Mouse (Mus musculus) embryonic facial prominence, embryonic 11.5 days (tissue): Measurements from ENCODE around the gene Nmnat2. TPM values are rescaled to one million over a fixed set of nuclear protein-coding genes. Genes with fewer than 3 reads are reported as not detected.

Source experiments
- ATAC-seq: fragments of 200-750 bp; cut with Nextera tagmentation; replicated peaks from 2 replicates; pipeline ENCODE4 v1.8.0; 2017; ENCODE audit warnings: low read depth; ENCODE audit not compliant: insufficient number of reproducible peaks, low FRiP score, low TSS enrichment
- DNase-seq: peaks from one replicate; pipeline ENCODE4 v3.0.0-alpha.2; 2015; ENCODE audit warnings: low spot score
- H3K27ac ChIP-seq: fragments of 300-500 bp; sonication (generic); replicated peaks from 2 replicates; pipeline ENCODE4 v1.5.1; 2014; ENCODE audit warnings: mild to moderate bottlenecking, low read depth, low read length, control low read depth
- H3K27me3 ChIP-seq: fragments of 300-500 bp; sonication (generic); 2 replicates; pipeline ENCODE4 v1.6.1; 2014; ENCODE audit warnings: mild to moderate bottlenecking, low read length, moderate library complexity, mixed read lengths; ENCODE audit not compliant: control insufficient read depth, insufficient read depth
- H3K36me3 ChIP-seq: fragments of 300-500 bp; sonication (generic); replicated peaks from 2 replicates; pipeline ENCODE4 v1.6.1; 2014; ENCODE audit warnings: low read depth, mild to moderate bottlenecking, low read length, moderate library complexity, mixed read lengths; ENCODE audit not compliant: control insufficient read depth, insufficient read depth
- H3K4me1 ChIP-seq: fragments of 300-500 bp; sonication (generic); 2 replicates; pipeline ENCODE4 v1.6.1; 2014; ENCODE audit warnings: low read length, mixed read lengths; ENCODE audit not compliant: control insufficient read depth, insufficient read depth
- H3K4me2 ChIP-seq: fragments of 300-500 bp; sonication (generic); 2 replicates; pipeline ENCODE4 v1.6.1; 2014; ENCODE audit warnings: low read depth, mild to moderate bottlenecking, control low read depth, low read length, moderate library complexity
- H3K4me3 ChIP-seq: fragments of 300-500 bp; sonication (generic); 2 replicates; pipeline ENCODE4 v1.5.1; 2014; ENCODE audit warnings: low read depth, low read length, control low read depth
- H3K9ac ChIP-seq: fragments of 300-500 bp; sonication (generic); replicated peaks from 2 replicates; pipeline ENCODE4 v1.6.1; 2014; ENCODE audit warnings: mild to moderate bottlenecking, control low read depth, low read length
- H3K9me3 ChIP-seq: fragments of 300-500 bp; sonication (generic); replicated peaks from 2 replicates; pipeline ENCODE4 v1.6.1; 2016; ENCODE audit warnings: mild to moderate bottlenecking, low read length, inconsistent platforms, mixed read lengths; ENCODE audit not compliant: control insufficient read depth
- WGBS: fragments of 180-500 bp; shearing (Covaris S2); extraction: QIAGEN DNeasy Blood & Tissue Kit; methylation state at CpG from one replicate; pipeline ENCODE4 v1.1.7; 2014; 5-methylcytosine and 5-hydroxymethylcytosine counted together
- polyA plus RNA-seq: library from polyadenylated mRNA; unstranded; fragments of >200 nt; fragmentation: Nextera tagmentation; extraction: Ambion mirVana; gene quantifications from 2 replicates; pipeline ENCODE4 v1.2.1, GENCODE M21; 2014

Nmnat2 gene
- polyA plus RNA-seq, 1 experiment from 2014 or later = 4.3 TPM

DNA sequence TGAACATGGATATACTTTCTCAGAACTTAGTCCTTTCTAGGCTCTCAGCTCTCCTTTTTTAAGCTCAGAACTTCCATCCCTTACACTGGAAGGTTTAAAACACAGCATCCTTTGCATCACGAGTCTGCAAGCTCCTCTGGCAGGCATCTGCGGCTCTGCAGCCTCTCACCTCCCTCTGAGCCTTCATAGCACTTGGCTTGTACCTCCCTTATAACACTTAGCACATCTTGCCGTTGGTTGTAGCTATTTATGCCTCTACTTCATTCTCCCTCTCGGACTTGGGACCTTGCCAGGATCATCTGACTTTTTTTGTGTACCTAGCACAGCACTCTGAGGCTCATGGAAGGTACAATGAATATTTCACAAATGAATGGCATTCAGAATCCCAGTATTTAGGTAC is 14.3 kb downstream of the Nmnat2 start:
- ATAC-seq (no peak), DNase-seq (no peak)
- no peaks in the 10 kb centered on the region for H3K27me3 ChIP-seq
- no peak overlapping the region for H3K27ac ChIP-seq
- no peaks in the 10 kb centered on the region for H3K36me3 ChIP-seq
- no peaks in the 10 kb centered on the region for H3K4me1 ChIP-seq
- WGBS = 70% methylated on average over 4 of the region's 4 CpGs
- no peaks in the 10 kb centered on the region for H3K9me3 ChIP-seq
- no peak overlapping the region for H3K4me3 ChIP-seq
- no peak overlapping the region for H3K9ac ChIP-seq
- no peak overlapping the region for H3K4me2 ChIP-seq

DNA sequence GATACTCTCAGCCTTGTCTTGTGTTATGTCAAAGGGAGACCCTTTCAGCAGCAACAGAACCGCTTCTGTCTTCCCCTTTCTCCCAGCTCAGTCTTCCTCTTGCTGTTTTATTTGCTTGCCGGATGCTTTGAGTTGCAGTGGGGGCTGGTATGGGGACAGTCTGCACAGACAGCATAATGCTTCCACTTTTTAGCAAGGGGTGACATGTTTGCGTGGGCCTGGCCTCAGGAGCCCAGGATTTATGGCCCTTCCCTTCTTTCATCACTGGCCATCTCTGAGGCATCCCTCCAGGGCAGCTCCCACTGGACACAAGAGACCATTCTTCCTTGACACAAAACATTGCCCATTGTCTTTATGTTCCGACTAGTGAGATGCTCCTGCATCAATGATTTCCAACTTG is 18.2 kb downstream of the Nmnat2 start:
- H3K9me3 ChIP-seq = no peaks in the 10 kb centered on the region
- ATAC-seq (no peak), DNase-seq (no peak)
- WGBS = 26% methylated on average over 4 of the region's 4 CpGs
- H3K4me1 ChIP-seq = no peaks in the 10 kb centered on the region
- H3K27ac ChIP-seq = no peak overlapping the region
- no peaks in the 10 kb centered on the region for H3K36me3 ChIP-seq
- H3K4me3 ChIP-seq = no peak overlapping the region
- H3K27me3 ChIP-seq = no peaks in the 10 kb centered on the region
- H3K9ac ChIP-seq = no peak overlapping the region
- no peak overlapping the region for H3K4me2 ChIP-seq

DNA sequence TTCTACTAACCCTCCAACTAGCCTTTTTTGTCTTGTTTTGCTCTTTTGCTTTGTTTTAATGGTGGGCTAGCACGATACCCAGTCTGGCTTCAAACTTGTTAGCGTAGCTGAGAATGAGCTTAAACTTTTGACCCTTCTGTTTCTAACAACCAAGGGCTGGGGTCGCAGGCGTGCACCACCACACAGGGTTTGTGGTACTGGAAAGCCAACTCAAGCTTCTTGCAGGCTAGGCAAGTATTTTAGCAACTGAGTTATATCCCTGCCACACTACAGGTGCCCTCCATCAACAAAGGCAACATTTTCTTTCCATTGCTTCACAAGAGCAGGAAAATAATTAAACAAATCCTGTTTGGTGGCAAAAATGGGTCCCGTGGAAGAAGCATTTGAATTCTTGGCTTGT is 18.6 kb downstream of the Nmnat2 start:
- no peak overlapping the region for H3K4me3 ChIP-seq
- ATAC-seq (no peak), DNase-seq (no peak)
- WGBS = 24% methylated on average over 5 of the region's 5 CpGs
- no peaks in the 10 kb centered on the region for H3K4me1 ChIP-seq
- no peak overlapping the region for H3K27ac ChIP-seq
- no peaks in the 10 kb centered on the region for H3K36me3 ChIP-seq
- no peak overlapping the region for H3K4me2 ChIP-seq
- no peak overlapping the region for H3K9ac ChIP-seq
- H3K27me3 ChIP-seq = no peaks in the 10 kb centered on the region
- H3K9me3 ChIP-seq = no peaks in the 10 kb centered on the region

DNA sequence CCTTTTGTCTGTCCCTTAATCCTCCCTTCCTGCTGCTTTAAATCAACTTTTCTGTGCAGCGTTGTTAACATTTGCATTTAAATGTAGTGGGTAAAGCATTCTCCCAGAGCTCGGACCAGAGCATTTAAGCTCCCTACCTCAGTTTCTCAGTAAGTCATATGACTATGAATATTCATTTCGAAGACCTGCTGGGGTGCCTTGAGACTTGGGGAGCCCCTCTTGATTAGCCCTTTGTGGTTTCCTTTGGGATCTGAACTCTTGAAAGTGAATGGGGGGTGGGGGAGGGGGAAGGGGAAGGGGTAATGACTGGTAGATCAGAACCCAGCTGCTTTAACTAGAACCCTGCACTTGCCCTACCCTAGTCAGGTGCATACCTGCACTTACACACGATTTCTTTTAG is 19.1 kb downstream of the Nmnat2 start:
- WGBS = 24% methylated on average over 4 of the region's 4 CpGs
- no peak overlapping the region for H3K9ac ChIP-seq
- H3K4me1 ChIP-seq = no peaks in the 10 kb centered on the region
- H3K36me3 ChIP-seq = no peaks in the 10 kb centered on the region
- no peak for ATAC-seq
- no peak for DNase-seq
- no peak overlapping the region for H3K27ac ChIP-seq
- H3K27me3 ChIP-seq = no peaks in the 10 kb centered on the region
- no peak overlapping the region for H3K4me2 ChIP-seq
- no peak overlapping the region for H3K4me3 ChIP-seq
- no peaks in the 10 kb centered on the region for H3K9me3 ChIP-seq

DNA sequence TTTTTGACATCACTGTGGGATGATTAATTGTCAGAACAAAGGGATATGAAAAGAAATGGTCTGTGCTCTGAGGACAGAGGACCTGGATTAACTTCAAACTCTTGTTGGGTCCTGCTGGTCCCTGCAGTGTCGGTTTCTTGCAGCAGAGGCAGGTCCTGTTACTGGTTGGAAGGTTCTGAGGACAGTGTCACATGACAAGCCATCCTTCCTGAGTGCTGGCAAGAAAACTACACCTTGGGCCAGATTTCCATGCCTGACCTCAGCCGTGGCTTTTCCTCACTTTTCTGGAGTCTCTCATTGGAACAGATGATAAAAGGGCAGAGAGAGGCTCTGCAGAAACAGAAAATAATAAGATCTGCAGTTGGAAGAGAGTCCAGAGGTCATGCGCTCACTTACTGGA is 20.4 kb downstream of the Nmnat2 start:
- DNase-seq = no peak
- H3K4me1 ChIP-seq = no peaks in the 10 kb centered on the region
- H3K27me3 ChIP-seq = no peaks in the 10 kb centered on the region
- 73% methylated on average over 3 of the region's 3 CpGs for WGBS
- H3K9me3 ChIP-seq = no peaks in the 10 kb centered on the region
- H3K4me2 ChIP-seq = no peak overlapping the region
- ATAC-seq = no peak
- no peak overlapping the region for H3K4me3 ChIP-seq
- H3K9ac ChIP-seq = no peak overlapping the region
- no peak overlapping the region for H3K27ac ChIP-seq
- H3K36me3 ChIP-seq = no peaks in the 10 kb centered on the region

DNA sequence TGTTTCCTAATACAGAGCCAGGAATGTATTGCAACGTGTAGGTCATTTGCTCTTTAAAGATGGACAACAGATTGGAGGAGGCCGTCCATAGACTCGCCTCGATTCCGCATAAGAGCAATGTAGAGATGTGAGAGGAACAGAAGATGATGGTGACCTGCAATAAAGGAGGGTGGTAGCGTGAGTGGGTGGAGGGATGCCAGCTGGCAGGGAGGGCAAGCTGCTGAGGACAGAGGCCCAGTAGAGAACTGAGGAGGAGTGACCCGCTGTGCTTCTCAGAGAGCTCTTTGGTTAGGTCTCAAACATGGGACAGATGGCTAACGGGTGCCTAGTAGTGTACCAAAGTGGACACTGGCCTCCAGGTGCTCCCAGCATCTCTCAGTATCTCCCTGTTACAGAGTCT is 23.9 kb downstream of the Nmnat2 start:
- Histone ChIP-seq H3K27ac (no peak overlapping the region), H3K4me3 (no peak overlapping the region), H3K4me1 (no peaks in the 10 kb centered on the region), H3K4me2 (no peak overlapping the region), H3K27me3 (no peaks in the 10 kb centered on the region), H3K9me3 (no peaks in the 10 kb centered on the region), H3K36me3 (no peaks in the 10 kb centered on the region), H3K9ac (no peak overlapping the region)
- ATAC-seq = no peak
- WGBS = 89% methylated on average over 8 of the region's 8 CpGs
- DNase-seq = no peak

DNA sequence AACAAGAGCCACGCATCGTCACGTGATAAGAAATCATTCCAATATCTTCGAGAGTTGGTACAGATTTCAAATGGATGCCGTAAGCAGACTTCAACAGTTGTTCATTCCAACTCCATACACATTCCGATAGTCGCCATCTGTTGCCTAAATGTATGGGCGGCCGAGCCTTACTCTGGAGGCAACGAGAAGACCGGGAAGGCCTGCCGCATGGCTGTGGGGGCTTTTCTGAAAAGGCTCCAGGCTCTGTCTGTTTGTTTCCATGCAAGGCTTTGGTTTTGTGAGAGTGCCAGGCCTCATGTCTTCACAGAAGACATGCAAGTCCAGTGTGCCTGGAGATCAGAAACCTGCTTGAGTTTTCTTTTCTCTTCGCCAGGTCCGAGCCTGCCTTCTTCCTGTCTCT is 28.6 kb downstream of the Nmnat2 start:
- H3K36me3 ChIP-seq = no peaks in the 10 kb centered on the region
- H3K9me3 ChIP-seq = no peaks in the 10 kb centered on the region
- no peak overlapping the region for H3K4me3 ChIP-seq
- no peak overlapping the region for H3K27ac ChIP-seq
- no peak overlapping the region for H3K4me2 ChIP-seq
- 92% methylated on average over 14 of the region's 14 CpGs for WGBS
- H3K9ac ChIP-seq = no peak overlapping the region
- DNase-seq (no peak), ATAC-seq (no peak)
- no peaks in the 10 kb centered on the region for H3K4me1 ChIP-seq
- no peaks in the 10 kb centered on the region for H3K27me3 ChIP-seq

DNA sequence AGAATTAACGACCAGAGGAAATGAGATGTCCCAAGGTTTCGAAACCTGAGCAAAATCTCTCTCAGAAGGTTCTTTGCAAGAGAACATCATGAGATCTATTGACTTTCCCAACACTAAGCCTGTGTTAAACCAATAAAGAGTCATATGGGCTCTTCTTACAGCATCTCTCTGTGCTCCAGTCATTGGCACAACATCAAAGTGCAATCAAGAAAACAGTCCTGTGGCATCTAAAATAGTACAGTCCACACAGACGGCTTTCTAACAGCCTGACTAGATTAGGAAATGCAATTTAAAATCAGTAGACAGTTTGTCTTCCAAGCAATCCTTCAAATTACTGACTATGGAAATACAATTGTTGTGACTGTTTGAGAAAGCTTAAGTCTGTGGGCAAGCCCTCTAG is 32.2 kb downstream of the Nmnat2 start:
- Histone ChIP-seq H3K9ac (no peak overlapping the region), H3K27me3 (no peaks in the 10 kb centered on the region), H3K4me1 (no peaks in the 10 kb centered on the region), H3K36me3 (no peaks in the 10 kb centered on the region), H3K9me3 (no peaks in the 10 kb centered on the region), H3K27ac (no peak overlapping the region), H3K4me3 (no peak overlapping the region), H3K4me2 (no peak overlapping the region)
- DNase-seq = no peak
- ATAC-seq = no peak
- 67% methylated on average over 3 of the region's 3 CpGs for WGBS

DNA sequence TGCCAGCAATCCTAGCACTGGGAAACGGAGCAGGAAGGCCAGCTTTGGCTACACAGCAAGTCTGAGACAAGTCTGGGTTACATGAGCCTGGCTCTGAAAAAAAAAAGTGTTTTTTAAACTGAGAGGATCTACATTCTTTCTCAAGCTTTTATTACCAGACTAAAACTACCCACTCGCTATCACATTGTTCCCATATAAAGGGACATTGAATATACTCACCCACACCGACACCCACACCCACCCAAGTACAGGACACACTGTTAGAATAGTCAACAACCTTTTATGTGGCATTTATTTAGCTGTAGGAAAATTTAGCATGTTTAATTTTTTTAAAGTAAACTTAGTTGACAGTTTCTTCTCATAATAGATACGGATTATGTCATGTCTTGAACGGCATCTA is 35.3 kb downstream of the Nmnat2 start:
- no peak overlapping the region for H3K4me2 ChIP-seq
- ATAC-seq = no peak

More for the DNA sequence above, 35.3 kb downstream of the Nmnat2 start:
- H3K4me1 ChIP-seq = no peaks in the 10 kb centered on the region
- no peak overlapping the region for H3K4me3 ChIP-seq
- WGBS = 88% methylated on average over 5 of the region's 5 CpGs
- no peak for DNase-seq
- H3K27me3 ChIP-seq = no peaks in the 10 kb centered on the region
- no peak overlapping the region for H3K9ac ChIP-seq
- H3K27ac ChIP-seq = no peak overlapping the region
- H3K36me3 ChIP-seq = no peaks in the 10 kb centered on the region
- no peaks in the 10 kb centered on the region for H3K9me3 ChIP-seq
